ENCODE assay signal across 9 mouse cellular contexts in the genomic region with DNA sequence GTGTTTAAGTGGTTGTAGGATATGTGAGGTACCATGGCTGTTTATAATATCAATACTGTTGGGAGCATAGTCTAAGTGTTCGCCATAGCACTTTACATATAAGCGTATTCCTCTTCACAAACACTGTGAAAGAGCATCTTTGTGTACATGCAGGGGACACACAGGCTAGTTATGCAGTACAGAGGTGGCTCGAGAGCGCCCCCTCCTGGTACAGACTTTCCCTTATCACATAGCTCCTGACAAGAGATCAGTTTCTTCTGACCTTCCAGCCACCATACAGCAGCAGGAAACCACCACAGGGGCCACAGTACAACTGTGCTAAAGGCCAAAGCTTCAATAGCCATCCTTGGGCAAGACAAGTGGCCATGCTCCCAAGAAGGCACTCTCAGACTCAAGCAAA. TPM values are rescaled to one million over a fixed set of nuclear protein-coding genes. Genes with fewer than 3 reads are reported as not detected.
DNase-seq lines count a peak whose midpoint lies in the region; ATAC-seq lines count a peak whose summit lies in the region.
"Had no signal": no experiment of that assay in that cellular context is flagged by ENCODE, and none has a peak within 500 bp of the region (broad histone marks: within the 10 kb centered on the region; RNA-seq: fewer than 3 reads in every experiment).

No protein-coding gene starts in this region.

- 48% methylated on average over 4 of the region's 4 CpGs for WGBS in limb, embryonic 10.5 days

- peak; percentile 44 to 68 for DNase-seq in left cerebral cortex, adult 18-20 months (ENCODE audit: low spot score in 2 of 2)
- DNase-seq in left cerebral cortex, adult 11 months (ENCODE audit: low spot score) = no peak
- DNase-seq in Muller cell, postnatal 12 days (ENCODE audit: inconsistent ontology term) = peak; percentile 46
- DNase-seq in cerebellum, postnatal 10 days = peak; percentile 77 to 83
- DNase-seq in limb, embryonic 10.5 days (ENCODE audit: low spot score) = peak; percentile 81
- peak; percentile 63 to 80 for DNase-seq in natural killer cell, adult 2 months (ENCODE audit: low spot score in 2 of 2)
- DNase-seq in urinary bladder, postnatal 10 days (ENCODE audit: low spot score) = no peak

- H3K27ac ChIP-seq in limb, embryonic 10.5 days = no peak overlapping the region

- H3K36me3 ChIP-seq in limb, embryonic 10.5 days = peaks cover 100% of the 10 kb centered on the region

- H3K9me3 ChIP-seq in limb, embryonic 10.5 days (replicated peaks) = no peaks in the 10 kb centered on the region
- H3K9me3 ChIP-seq: megakaryocyte, embryonic 14.5 days had no signal

- H3K27me3 ChIP-seq in limb, embryonic 10.5 days (ENCODE audit: low read depth, poor library complexity, severe bottlenecking) = no peaks in the 10 kb centered on the region
- H3K27me3 ChIP-seq: megakaryocyte, embryonic 14.5 days had no signal

- H3K4me3 ChIP-seq in limb, embryonic 10.5 days = no peak overlapping the region
- H3K4me3 ChIP-seq: megakaryocyte, embryonic 14.5 days had no signal

- no peaks in the 10 kb centered on the region for H3K4me1 ChIP-seq in limb, embryonic 10.5 days

- ATAC-seq in granulocyte monocyte progenitor cell, adult 5-6 weeks (replicated peaks; ENCODE audit: poor library complexity, severe bottlenecking) = peak; percentile 75

RNA-seq across cellular contexts. Expression of a gene that starts 10.6 kb away (rescaled TPM):
- total RNA-seq in left cerebral cortex, adult 18-20 months (2021) = 10 to 100 TPM; 43.4 to 45.7 TPM
- 196 and 197 TPM in 2 replicates for total RNA-seq in granulocyte monocyte progenitor cell, adult 5-6 weeks (2014; fragmentation: Nextera tagmentation)
- total RNA-seq in granulocyte monocyte progenitor cell, adult 5-6 weeks (2017) = 111 and 147 TPM in 2 replicates
- polyA plus RNA-seq in limb, embryonic 10.5 days (2016; fragmentation: Nextera tagmentation; extraction: Ambion mirVana) = 105 and 111 TPM in 2 replicates

RNA-seq across cellular contexts. Expression of a gene that starts 12.4 kb away (rescaled TPM):
- total RNA-seq in left cerebral cortex, adult 18-20 months (2021) = 10 to 100 TPM; 16.2 to 16.6 TPM
- total RNA-seq in granulocyte monocyte progenitor cell, adult 5-6 weeks (2014; fragmentation: Nextera tagmentation) = 40.0 and 45.0 TPM in 2 replicates
- total RNA-seq in granulocyte monocyte progenitor cell, adult 5-6 weeks (2017) = 47.7 and 50.0 TPM in 2 replicates
- polyA plus RNA-seq in limb, embryonic 10.5 days (2016; fragmentation: Nextera tagmentation; extraction: Ambion mirVana) = 29.1 and 31.9 TPM in 2 replicates

RNA-seq across cellular contexts. Expression of a gene that starts 12.6 kb away (rescaled TPM):
- total RNA-seq in left cerebral cortex, adult 18-20 months (2021) = 1 to 10 TPM; 4.1 to 4.8 TPM
- 0.95 and 7.2 TPM in 2 replicates for total RNA-seq in granulocyte monocyte progenitor cell, adult 5-6 weeks (2014; fragmentation: Nextera tagmentation)
- total RNA-seq in granulocyte monocyte progenitor cell, adult 5-6 weeks (2017) = 1.2 and 1.4 TPM in 2 replicates
- 0.73 and 1.3 TPM in 2 replicates for polyA plus RNA-seq in limb, embryonic 10.5 days (2016; fragmentation: Nextera tagmentation; extraction: Ambion mirVana)

Comparison
In these comparisons a context has a peak if more than half of its experiments do, and no peak if none do; other contexts are left out.
1. DNase-seq: peak in left cerebral cortex, adult 18-20 months (2 of 2), Muller cell, postnatal 12 days (single experiment), cerebellum, postnatal 10 days (2 of 2), limb, embryonic 10.5 days (single experiment) and natural killer cell, adult 2 months (2 of 2); none in left cerebral cortex, adult 11 months (single experiment) and urinary bladder, postnatal 10 days (single experiment).